Mouse (Mus musculus): ENCODE results near the gene Kctd8.

The Kctd8 gene

GRCm38 (mm10) chr5:69156489-69156888, 185.0 kb downstream of the Kctd8 start:
- DNase-seq (ENCODE audit: low spot score), result no peak

- DNase-seq (ENCODE audit: low spot score), result no peak
Observed at GRCm38 (mm10) chr5:69145827-69146226, 195.7 kb downstream of the Kctd8 start.

GRCm38 (mm10) chr5:69141082-69141481, 200.4 kb downstream of the Kctd8 start:
- DNase-seq (ENCODE audit: low spot score), result no peak

- no peak for DNase-seq (ENCODE audit: low spot score)
Observed at GRCm38 (mm10) chr5:69108718-69109117, 232.8 kb downstream of the Kctd8 start.

GRCm38 (mm10) chr5:69088912-69089311, 252.6 kb downstream of the Kctd8 start:
- DNase-seq (ENCODE audit: low spot score), result no peak
